Mouse (Mus musculus) embryo, embryonic 9.5 days (tissue): ENCODE results near the gene Dcaf4.

Experiments
- DNase-seq: peaks from one replicate; pipeline ENCODE4 v3.0.0-alpha.2; 2017; ENCODE audit errors: extremely low spot score

Gene Dcaf4

GRCm38 (mm10) chr12:83495961-83496282, 24.3 kb upstream of the Dcaf4 start:
- peak; percentile 52 for DNase-seq

DNA sequence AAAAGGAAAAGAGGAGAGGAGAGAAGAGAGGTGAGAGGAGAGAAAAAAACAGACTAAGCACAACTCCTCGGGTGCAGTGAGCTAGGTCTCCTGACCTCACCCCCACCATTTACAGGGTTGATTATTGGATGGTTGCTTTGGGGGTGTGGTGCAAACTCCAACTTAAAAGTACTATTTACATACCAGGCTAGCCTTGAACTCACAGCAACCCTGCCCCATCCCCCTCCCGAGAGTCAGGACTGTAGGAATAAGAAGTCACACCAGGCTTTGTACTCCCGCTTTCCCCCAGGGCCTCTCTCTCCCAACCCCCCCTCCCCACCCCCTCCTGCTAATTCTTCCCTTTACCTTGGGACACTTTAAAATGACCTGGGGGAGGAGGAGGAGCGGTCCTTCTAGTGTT, 23.9 kb upstream of the Dcaf4 start:
- DNase-seq, result no peak

GRCm38 (mm10) chr12:83496736-83497135, 23.5 kb upstream of the Dcaf4 start:
- DNase-seq, result no peak

- no peak for DNase-seq
Measured at GRCm38 (mm10) chr12:83497959-83498358, 22.3 kb upstream of the Dcaf4 start.

DNA sequence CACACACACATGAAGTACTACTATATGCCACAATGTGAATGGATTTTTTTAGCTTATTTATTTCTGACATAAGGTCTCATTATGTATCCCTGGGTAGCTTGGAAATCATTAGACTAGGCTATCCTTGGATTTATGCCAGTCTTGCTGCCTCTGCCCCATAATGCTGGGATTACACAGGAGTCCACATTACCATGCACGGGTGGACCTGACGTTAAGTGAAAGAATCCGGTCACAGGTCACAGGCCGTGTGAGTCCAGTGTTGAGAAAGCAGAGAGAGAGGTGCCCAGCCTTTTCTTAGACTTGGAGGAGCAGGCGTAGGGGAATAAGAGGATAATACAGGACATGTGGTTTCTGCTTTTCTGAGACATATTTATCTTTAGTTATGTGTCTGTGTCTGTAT, 21.0 kb upstream of the Dcaf4 start:
- no peak for DNase-seq

DNA sequence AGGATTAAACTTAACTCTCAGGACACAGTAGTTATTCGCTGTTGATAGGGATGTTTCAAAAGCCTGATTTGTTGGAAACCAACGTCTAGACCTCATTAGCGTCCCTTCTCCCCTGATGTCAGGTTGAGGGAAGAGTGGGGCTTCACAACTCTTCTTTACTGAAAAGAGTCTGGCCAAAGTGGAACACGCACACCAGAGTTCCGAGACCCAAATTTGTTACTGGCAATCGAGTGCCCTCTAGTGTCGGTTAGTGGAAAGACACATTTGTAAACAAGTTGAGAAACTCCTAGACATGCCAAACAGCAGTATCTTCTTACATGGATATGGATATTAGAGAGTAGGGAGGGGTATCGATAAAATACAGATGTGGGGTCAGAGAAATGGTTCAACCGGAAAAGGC, 18.1 kb upstream of the Dcaf4 start:
- DNase-seq, result peak; percentile 78

- DNase-seq, result no peak
Measured at GRCm38 (mm10) chr12:83506543-83506942, 13.7 kb upstream of the Dcaf4 start.

DNA sequence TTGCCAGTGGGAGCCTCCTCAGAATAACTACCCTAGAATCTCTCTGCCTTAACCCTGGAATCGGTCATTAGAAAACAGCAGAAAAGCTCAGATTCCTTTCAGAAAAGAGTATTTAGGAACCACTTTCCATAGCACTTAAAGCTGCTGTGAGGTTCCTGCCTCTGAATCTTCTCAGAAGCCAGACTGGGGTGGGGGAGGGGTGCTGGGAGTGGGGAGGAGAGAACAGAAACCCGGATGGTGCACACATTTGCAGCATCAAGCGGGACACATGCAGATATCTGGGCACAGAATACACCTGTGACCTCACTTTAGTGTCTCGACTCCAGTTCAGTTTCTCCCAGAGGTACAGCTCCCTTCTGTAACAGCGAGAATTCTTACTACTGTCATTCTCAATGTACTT, 9.7 kb upstream of the Dcaf4 start:
- no peak for DNase-seq

DNA sequence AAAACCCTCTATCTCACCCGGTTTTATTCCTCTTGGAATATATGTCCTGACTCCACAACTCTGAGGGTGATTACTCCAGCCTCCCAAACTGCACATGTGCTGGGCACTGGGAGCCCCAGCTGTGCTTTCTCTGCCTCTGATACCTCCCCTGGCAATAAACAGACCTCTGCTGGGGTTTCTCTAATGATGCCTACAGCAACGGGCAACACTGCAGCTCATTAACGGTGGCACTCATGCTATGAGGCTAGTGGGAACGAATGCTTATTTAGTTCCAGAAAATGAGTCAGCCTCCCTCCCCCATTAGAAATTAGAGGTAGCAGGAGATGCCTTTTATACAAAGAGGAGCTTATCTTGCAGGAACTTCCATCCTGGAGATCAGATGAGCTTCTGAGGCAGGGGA, 7.5 kb upstream of the Dcaf4 start:
- DNase-seq, result no peak

- DNase-seq, result no peak
Measured at GRCm38 (mm10) chr12:83513185-83513584, 7.1 kb upstream of the Dcaf4 start.

GRCm38 (mm10) chr12:83514216-83514615, 6.0 kb upstream of the Dcaf4 start:
- DNase-seq, result no peak

DNA sequence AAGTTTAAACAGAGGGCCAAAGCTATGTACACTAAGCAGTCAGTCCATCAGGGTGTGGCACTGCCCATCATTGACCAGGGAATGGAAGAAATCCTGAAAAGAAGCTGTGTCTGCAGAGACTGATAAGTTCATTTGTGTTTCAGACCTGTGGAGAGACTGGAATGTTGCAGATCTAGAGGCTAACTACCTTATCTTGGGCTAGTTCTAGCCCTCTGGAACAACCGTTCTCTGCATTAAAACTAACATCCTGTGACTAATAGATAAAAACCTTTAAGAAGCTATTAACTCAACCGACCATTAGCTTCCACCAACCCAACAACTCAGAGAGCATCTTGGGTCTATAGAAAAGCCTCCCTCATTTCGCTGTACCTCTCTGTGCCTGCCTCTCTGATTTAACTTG, 2.7 kb upstream of the Dcaf4 start:
- no peak for DNase-seq

- no peak for DNase-seq
Measured at GRCm38 (mm10) chr12:83521083-83521482, 817 bp downstream of the Dcaf4 start.

GRCm38 (mm10) chr12:83523056-83523455, 2.8 kb downstream of the Dcaf4 start:
- no peak for DNase-seq

GRCm38 (mm10) chr12:83523892-83524291, 3.6 kb downstream of the Dcaf4 start:
- no peak for DNase-seq

DNA sequence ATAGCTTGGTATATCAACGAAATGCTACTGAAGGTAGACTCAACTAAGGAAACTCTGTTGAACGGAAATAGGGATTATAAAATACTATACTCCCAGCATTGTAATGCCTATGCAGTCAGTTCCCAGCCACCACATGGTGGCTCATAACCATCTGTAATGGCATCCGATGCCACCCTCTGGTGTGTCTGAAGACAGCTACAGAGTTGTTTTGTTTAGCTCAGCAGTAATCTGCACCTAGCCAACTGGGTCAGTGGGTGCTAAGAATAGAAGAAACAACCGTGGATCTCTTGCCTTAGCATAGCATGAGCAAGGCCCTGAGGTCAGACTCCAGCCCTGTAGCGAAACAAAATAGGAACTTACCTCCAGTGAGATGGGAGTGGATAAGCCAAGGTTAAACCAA, 4.1 kb downstream of the Dcaf4 start:
- no peak for DNase-seq

- no peak for DNase-seq
Measured at GRCm38 (mm10) chr12:83525822-83526544, 5.7 kb downstream of the Dcaf4 start.

- DNase-seq, result no peak
Measured at GRCm38 (mm10) chr12:83527816-83528215, 7.5 kb downstream of the Dcaf4 start.

DNA sequence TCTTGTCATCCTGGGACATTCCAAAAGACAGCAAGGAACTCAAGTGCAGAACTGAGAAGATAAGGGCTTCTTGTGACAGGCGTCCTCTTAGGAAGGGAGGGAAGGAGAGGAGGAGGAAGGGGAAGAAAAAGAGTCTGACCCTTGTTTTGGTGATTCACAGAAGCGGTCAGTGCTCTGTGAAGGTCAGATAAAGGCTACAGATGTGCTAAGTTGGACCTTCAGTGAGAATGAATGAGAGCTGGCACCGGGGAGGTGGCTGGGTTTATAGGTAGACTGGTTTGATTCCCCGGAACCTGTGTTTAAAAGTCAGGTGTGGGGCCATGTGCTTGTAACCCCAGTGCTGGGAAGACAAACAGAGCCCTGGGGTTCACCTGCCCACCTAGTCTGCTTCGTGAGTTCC, 8.4 kb downstream of the Dcaf4 start:
- no peak for DNase-seq

- DNase-seq, result no peak
Measured at GRCm38 (mm10) chr12:83531992-83532391, 11.7 kb downstream of the Dcaf4 start.

DNA sequence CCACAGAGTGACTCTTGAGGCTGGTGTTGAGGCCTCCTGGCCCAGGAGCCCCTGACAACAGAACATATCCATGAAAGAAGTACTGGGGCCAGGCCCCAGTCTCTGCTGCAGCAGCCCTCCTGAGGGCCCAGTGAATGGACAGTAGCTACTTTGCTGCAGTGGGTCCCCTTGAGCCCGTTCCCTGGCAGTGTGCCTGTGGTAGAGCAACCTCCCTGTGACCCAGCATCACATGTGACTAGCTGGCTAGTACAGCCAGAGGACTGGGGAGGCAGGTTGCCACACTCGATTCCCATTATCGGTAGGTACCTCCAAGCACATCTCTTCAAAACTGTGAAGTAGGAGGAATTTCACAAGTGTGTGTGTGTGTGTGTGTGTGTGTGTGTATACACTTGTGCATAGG, 12.7 kb downstream of the Dcaf4 start:
- no peak for DNase-seq

- no peak for DNase-seq
Measured at GRCm38 (mm10) chr12:83534190-83534589, 13.9 kb downstream of the Dcaf4 start.

DNA sequence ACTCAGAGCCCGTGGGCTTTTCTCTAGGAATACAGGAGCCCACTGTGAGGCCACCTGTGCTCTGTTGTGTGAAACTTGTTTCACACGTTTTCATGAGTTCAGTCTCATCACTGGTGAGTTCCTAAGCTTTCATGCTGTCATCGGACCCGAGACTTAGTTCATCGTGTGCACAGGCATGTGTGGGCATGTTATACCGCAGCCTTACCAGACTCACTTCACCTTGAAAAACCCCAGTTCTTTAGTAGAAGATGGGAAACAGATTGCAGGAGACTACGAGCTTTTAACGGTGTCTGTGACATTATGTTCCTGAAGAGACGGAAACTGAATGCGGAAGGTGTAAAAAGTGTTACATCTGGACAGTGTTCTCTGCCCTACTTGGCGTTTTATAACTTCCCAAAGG, 15.2 kb downstream of the Dcaf4 start:
- no peak for DNase-seq

DNA sequence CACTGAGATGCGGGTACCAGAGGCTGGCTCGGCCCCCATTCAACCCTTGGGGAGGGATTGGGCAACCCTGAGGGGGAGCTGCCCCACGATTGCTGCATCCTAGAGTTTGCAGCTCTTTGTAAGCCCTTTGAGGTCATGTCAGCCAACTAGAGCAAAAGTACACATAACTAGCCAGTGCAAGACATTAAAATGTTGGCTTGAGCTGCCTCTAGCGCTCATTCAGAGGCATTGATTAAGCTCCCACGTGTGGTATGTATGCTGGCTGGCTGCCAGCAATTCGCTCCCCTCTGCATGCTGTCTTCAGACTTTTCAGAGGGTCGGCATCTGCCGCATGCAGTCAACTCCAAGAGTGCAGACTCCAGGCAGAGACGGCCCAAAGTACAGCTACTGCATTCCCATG, 15.8 kb downstream of the Dcaf4 start:
- DNase-seq, result no peak
